Mouse (Mus musculus) embryonic facial prominence, embryonic 11.5 days (tissue): Measurements from ENCODE around the gene Cnp. TPM values are rescaled to one million over a fixed set of nuclear protein-coding genes. Genes with fewer than 3 reads are reported as not detected.

ENCODE experiments used
- ATAC-seq: fragments of 200-750 bp; cut with Nextera tagmentation; replicated peaks from 2 replicates; pipeline ENCODE4 v1.8.0; 2017; ENCODE audit warnings: low read depth; ENCODE audit not compliant: insufficient number of reproducible peaks, low FRiP score, low TSS enrichment
- DNase-seq: peaks from one replicate; pipeline ENCODE4 v3.0.0-alpha.2; 2015; ENCODE audit warnings: low spot score
- H3K27ac ChIP-seq: fragments of 300-500 bp; sonication (generic); replicated peaks from 2 replicates; pipeline ENCODE4 v1.5.1; 2014; ENCODE audit warnings: mild to moderate bottlenecking, low read depth, low read length, control low read depth
- H3K27me3 ChIP-seq: fragments of 300-500 bp; sonication (generic); 2 replicates; pipeline ENCODE4 v1.6.1; 2014; ENCODE audit warnings: mild to moderate bottlenecking, low read length, moderate library complexity, mixed read lengths; ENCODE audit not compliant: control insufficient read depth, insufficient read depth
- H3K36me3 ChIP-seq: fragments of 300-500 bp; sonication (generic); replicated peaks from 2 replicates; pipeline ENCODE4 v1.6.1; 2014; ENCODE audit warnings: low read depth, mild to moderate bottlenecking, low read length, moderate library complexity, mixed read lengths; ENCODE audit not compliant: control insufficient read depth, insufficient read depth
- H3K4me1 ChIP-seq: fragments of 300-500 bp; sonication (generic); 2 replicates; pipeline ENCODE4 v1.6.1; 2014; ENCODE audit warnings: low read length, mixed read lengths; ENCODE audit not compliant: control insufficient read depth, insufficient read depth
- H3K4me2 ChIP-seq: fragments of 300-500 bp; sonication (generic); 2 replicates; pipeline ENCODE4 v1.6.1; 2014; ENCODE audit warnings: low read depth, mild to moderate bottlenecking, control low read depth, low read length, moderate library complexity
- H3K4me3 ChIP-seq: fragments of 300-500 bp; sonication (generic); 2 replicates; pipeline ENCODE4 v1.5.1; 2014; ENCODE audit warnings: low read depth, low read length, control low read depth
- H3K9ac ChIP-seq: fragments of 300-500 bp; sonication (generic); replicated peaks from 2 replicates; pipeline ENCODE4 v1.6.1; 2014; ENCODE audit warnings: mild to moderate bottlenecking, control low read depth, low read length
- H3K9me3 ChIP-seq: fragments of 300-500 bp; sonication (generic); replicated peaks from 2 replicates; pipeline ENCODE4 v1.6.1; 2016; ENCODE audit warnings: mild to moderate bottlenecking, low read length, inconsistent platforms, mixed read lengths; ENCODE audit not compliant: control insufficient read depth
- WGBS: fragments of 180-500 bp; shearing (Covaris S2); extraction: QIAGEN DNeasy Blood & Tissue Kit; methylation state at CpG from one replicate; pipeline ENCODE4 v1.1.7; 2014; 5-methylcytosine and 5-hydroxymethylcytosine counted together
- polyA plus RNA-seq: library from polyadenylated mRNA; unstranded; fragments of >200 nt; fragmentation: Nextera tagmentation; extraction: Ambion mirVana; gene quantifications from 2 replicates; pipeline ENCODE4 v1.2.1, GENCODE M21; 2014

The Cnp gene
- polyA plus RNA-seq, 1 experiment from 2014 or later, result 20.0 TPM

- ATAC-seq, result no peak; the same call in 1 of the 2 replicates
- no peak overlapping the region for H3K27ac ChIP-seq
- no peaks in the 10 kb centered on the region for H3K27me3 ChIP-seq
- no peak overlapping the region for H3K9ac ChIP-seq
- H3K36me3 ChIP-seq, result peaks cover 7% of the 10 kb centered on the region
- no peak overlapping the region for H3K4me2 ChIP-seq
- 27% methylated on average over 9 of the region's 9 CpGs for WGBS
- no peak overlapping the region for H3K4me3 ChIP-seq
- no peaks in the 10 kb centered on the region for H3K9me3 ChIP-seq
- DNase-seq, result peak; percentile 68
- H3K4me1 ChIP-seq, result no peaks in the 10 kb centered on the region; the same call in 1 of the 2 replicates
These were observed 52.0 kb downstream of the Cnp start for GRCm38 (mm10) chr11:100626701-100627195.

DNA sequence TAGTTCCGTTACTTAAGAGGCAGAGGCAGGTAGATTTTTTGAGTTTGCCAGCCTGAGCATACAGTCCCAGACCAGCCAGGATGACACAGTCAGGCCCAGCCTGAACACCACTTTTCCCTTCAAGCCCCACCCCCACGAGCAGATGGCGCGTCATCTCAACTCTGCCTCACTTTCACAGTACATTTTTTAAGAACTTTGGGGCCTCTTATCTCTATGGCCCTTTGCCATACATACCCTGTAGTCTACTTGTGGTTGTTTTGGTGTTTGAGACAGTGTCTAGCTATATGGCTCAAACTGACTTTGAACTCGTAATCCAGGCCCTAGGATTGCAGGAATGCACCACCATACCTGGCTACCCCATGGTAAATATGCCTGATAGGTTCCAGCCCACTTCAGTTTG is 53.4 kb downstream of the Cnp start:
- H3K27ac ChIP-seq, result no peak overlapping the region
- H3K9me3 ChIP-seq, result no peaks in the 10 kb centered on the region
- no peaks in the 10 kb centered on the region; the same call in 1 of the 2 replicates for H3K4me1 ChIP-seq
- no peaks in the 10 kb centered on the region for H3K27me3 ChIP-seq
- H3K9ac ChIP-seq, result no peak overlapping the region
- DNase-seq, result no peak
- peaks cover 7% of the 10 kb centered on the region for H3K36me3 ChIP-seq
- 95% methylated on average over 5 of the region's 5 CpGs for WGBS
- H3K4me3 ChIP-seq, result no peak overlapping the region
- no peak overlapping the region for H3K4me2 ChIP-seq
- no peak for ATAC-seq

DNA sequence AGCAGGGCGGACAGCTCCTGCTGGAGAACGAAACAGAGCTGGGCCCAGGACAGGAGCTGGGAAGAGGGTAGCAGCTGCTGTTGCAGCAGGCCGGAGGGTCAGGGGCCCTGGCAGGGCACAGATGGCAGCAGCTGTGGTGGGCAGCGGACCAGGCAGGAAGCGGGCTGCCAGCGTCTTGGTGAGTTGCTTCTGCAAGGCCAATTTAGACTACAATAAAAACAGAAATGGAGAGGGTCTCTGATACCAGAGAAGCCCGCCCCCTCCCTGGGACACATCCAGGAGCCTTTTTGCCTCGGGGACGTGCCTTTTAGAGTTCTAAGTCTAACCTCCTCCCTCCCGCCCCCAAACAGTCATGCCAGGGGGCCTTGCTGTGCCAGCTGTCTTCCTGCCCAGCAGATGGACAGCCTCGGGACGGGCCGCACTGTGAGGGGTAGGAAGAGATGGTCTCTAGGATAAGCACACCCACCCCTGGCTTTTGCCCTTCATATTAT is 54.2 kb downstream of the Cnp start:
- H3K27ac ChIP-seq, result no peak overlapping the region
- no peak overlapping the region for H3K9ac ChIP-seq

GRCm38 (mm10) chr11:100634530-100634929 is 59.8 kb downstream of the Cnp start:
- Histone ChIP-seq H3K9me3 (no peaks in the 10 kb centered on the region), H3K4me1 (no peaks in the 10 kb centered on the region), H3K36me3 (no peaks in the 10 kb centered on the region), H3K27ac (no peak overlapping the region), H3K27me3 (peaks cover under 1% of the 10 kb centered on the region; the same call in 1 of the 2 replicates), H3K4me2 (no peak overlapping the region), H3K9ac (no peak overlapping the region), H3K4me3 (no peak overlapping the region)
- 76% methylated on average over 7 of the region's 7 CpGs for WGBS
- DNase-seq (no peak), ATAC-seq (no peak)

More for the DNA sequence above, 54.2 kb downstream of the Cnp start:
- Histone ChIP-seq H3K4me3 (no peak overlapping the region), H3K27me3 (no peaks in the 10 kb centered on the region), H3K4me2 (no peak overlapping the region), H3K4me1 (no peaks in the 10 kb centered on the region; the same call in 1 of the 2 replicates), H3K36me3 (peaks cover 7% of the 10 kb centered on the region), H3K9me3 (no peaks in the 10 kb centered on the region)
- DNase-seq (no peak), ATAC-seq (no peak)
- WGBS, result 61% methylated on average over 13 of the region's 13 CpGs

GRCm38 (mm10) chr11:100640159-100640906 is 65.6 kb downstream of the Cnp start:
- 7% methylated on average over 52 of the region's 52 CpGs for WGBS
- Histone ChIP-seq H3K9ac (peak overlapping the region; percentile 48), H3K27me3 (peaks cover 13% of the 10 kb centered on the region), H3K9me3 (no peaks in the 10 kb centered on the region), H3K27ac (no peak overlapping the region), H3K4me2 (peak overlapping the region; percentile 78), H3K36me3 (no peaks in the 10 kb centered on the region), H3K4me3 (peak overlapping the region; percentile 29), H3K4me1 (no peaks in the 10 kb centered on the region; the same call in none of the 2 replicates)
- peak; percentile 81 for DNase-seq
- no peak for ATAC-seq

Other genes with a start within 250 kb of the Cnp start
- gene Gast, start 240.5 kb upstream of the Cnp start, polyA plus RNA-seq, result not detected in 2 replicates
- 5.5 and 6.2 TPM in 2 replicates for gene Hap1, start 218.8 kb upstream of the Cnp start, polyA plus RNA-seq
- gene Jup, start 177.1 kb upstream of the Cnp start, polyA plus RNA-seq, result 31.8 and 37.4 TPM in 2 replicates
- gene P3h4, start 160.1 kb upstream of the Cnp start, polyA plus RNA-seq, result 33.0 and 37.1 TPM in 2 replicates
- 60.0 and 69.4 TPM in 2 replicates for gene Fkbp10, start 159.2 kb upstream of the Cnp start, polyA plus RNA-seq
- gene Nt5c3b, start 133.1 kb upstream of the Cnp start, polyA plus RNA-seq, result 136 and 145 TPM in 2 replicates
- 0.52 and 0.57 TPM in 2 replicates for gene Klhl10, start 133.0 kb upstream of the Cnp start, polyA plus RNA-seq
- 13.1 and 13.2 TPM in 2 replicates for gene Klhl11, start 102.2 kb upstream of the Cnp start, polyA plus RNA-seq
- gene Acly, start 46.9 kb upstream of the Cnp start, polyA plus RNA-seq, result 200 and 210 TPM in 2 replicates
- 0.79 and 1.4 TPM in 2 replicates for gene Ttc25, start 29.3 kb upstream of the Cnp start, polyA plus RNA-seq
- gene Nkiras2, start 44.3 kb downstream of the Cnp start, polyA plus RNA-seq, result 79.5 and 93.0 TPM in 2 replicates
- gene Dnajc7, start 45.3 kb downstream of the Cnp start, polyA plus RNA-seq, result 80.0 and 83.9 TPM in 2 replicates
- 0.53 and 1.2 TPM in 2 replicates for gene Zfp385c, start 117.6 kb downstream of the Cnp start, polyA plus RNA-seq
- 1.2 and 1.8 TPM in 2 replicates for gene Dhx58, start 129.4 kb downstream of the Cnp start, polyA plus RNA-seq
- gene Kat2a, start 137.6 kb downstream of the Cnp start, polyA plus RNA-seq, result 49.9 and 55.9 TPM in 2 replicates
- gene Hspb9, start 138.9 kb downstream of the Cnp start, polyA plus RNA-seq, result not detected in 2 replicates
- 76.6 and 86.1 TPM in 2 replicates for gene Rab5c, start 163.3 kb downstream of the Cnp start, polyA plus RNA-seq
- gene Kcnh4, start 185.0 kb downstream of the Cnp start, polyA plus RNA-seq, result 0.50 and 0.56 TPM in 2 replicates
- gene Hcrt, start 188.0 kb downstream of the Cnp start, polyA plus RNA-seq, result not detected in 2 replicates
- gene Ghdc, start 196.1 kb downstream of the Cnp start, polyA plus RNA-seq, result 1.4 and 1.5 TPM in 2 replicates